Mouse (Mus musculus) heart, embryonic 14.5 days (tissue): ENCODE results near the gene Egln1. TPM values are rescaled to one million over a fixed set of nuclear protein-coding genes. Genes with fewer than 3 reads are reported as not detected.

Experiments used
- ATAC-seq: fragments of 200-750 bp; cut with Nextera tagmentation; 2 replicates; pipeline ENCODE4 v1.8.0; 2017; ENCODE audit warnings: low read depth, moderate TSS enrichment; ENCODE audit not compliant: insufficient number of reproducible peaks, insufficient read depth, low FRiP score
- H3K27ac ChIP-seq, 2 experiments: fragments of 200-500 bp in 1 of 2; fragments of 300-500 bp in 1 of 2; sonication (generic) in 1 of 2; replicated peaks in 1 of 2; 2 replicates each; pipeline ENCODE4 v1.5.1; 2012 to 2014; ENCODE audit warnings: low read depth in 2 of 2, low read length in 2 of 2, control low read depth in 1 of 2, mild to moderate bottlenecking in 1 of 2, mixed read lengths in 1 of 2; ENCODE audit not compliant: control insufficient read depth in 1 of 2, insufficient read depth in 1 of 2
- H3K27me3 ChIP-seq: fragments of 300-500 bp; sonication (generic); 2 replicates; pipeline ENCODE4 v1.6.1; 2014; ENCODE audit warnings: mild to moderate bottlenecking, low read length, control low read depth; ENCODE audit not compliant: control insufficient read depth, insufficient read depth
- H3K36me3 ChIP-seq: fragments of 300-500 bp; sonication (generic); 2 replicates; pipeline ENCODE4 v1.6.1; 2014; ENCODE audit warnings: mild to moderate bottlenecking, control low read depth, low read length, mixed read lengths; ENCODE audit not compliant: control insufficient read depth, insufficient read depth
- H3K4me1 ChIP-seq, 2 experiments: fragments of 200-500 bp in 1 of 2; fragments of 300-500 bp in 1 of 2; sonication (generic) in 1 of 2; 2 replicates each; pipeline ENCODE4 v1.6.1; 2012 to 2014; ENCODE audit warnings: low read length in 2 of 2, control low read depth in 1 of 2, mixed read lengths in 1 of 2; ENCODE audit not compliant: control insufficient read depth in 2 of 2, insufficient read depth in 2 of 2
- H3K4me2 ChIP-seq: fragments of 300-500 bp; sonication (generic); 2 replicates; pipeline ENCODE4 v1.6.1; 2014; ENCODE audit warnings: mild to moderate bottlenecking, low read length
- H3K4me3 ChIP-seq, 2 experiments: fragments of 200-500 bp in 1 of 2; fragments of 300-500 bp in 1 of 2; sonication (generic) in 1 of 2; 2 replicates each; pipeline ENCODE4 v1.5.1; 2012 to 2014; ENCODE audit warnings: low read length in 2 of 2, mild to moderate bottlenecking in 2 of 2, control low read depth in 1 of 2, low read depth in 1 of 2, moderate library complexity in 1 of 2; ENCODE audit not compliant: control insufficient read depth in 1 of 2, insufficient read depth in 1 of 2
- H3K9ac ChIP-seq: fragments of 300-500 bp; sonication (generic); 2 replicates; pipeline ENCODE4 v1.6.1; 2014; ENCODE audit warnings: mild to moderate bottlenecking, low read length
- H3K9me3 ChIP-seq: fragments of 300-500 bp; sonication (generic); 2 replicates; pipeline ENCODE4 v1.6.1; 2016; ENCODE audit warnings: low read length, control low read depth; ENCODE audit not compliant: control insufficient read depth
- WGBS: fragments of 180-500 bp; shearing (Covaris S2); extraction: QIAGEN DNeasy Blood & Tissue Kit; methylation state at CpG from one replicate; pipeline ENCODE4 v1.1.7; 2014; 5-methylcytosine and 5-hydroxymethylcytosine counted together
- polyA plus RNA-seq: library from polyadenylated mRNA; unstranded; fragments of >200 nt; fragmentation: Nextera tagmentation; extraction: Ambion mirVana; gene quantifications from 2 replicates; pipeline ENCODE4 v1.2.1, GENCODE M21; 2014

Gene Egln1
- polyA plus RNA-seq, 1 experiment from 2014 or later = 26.0 TPM

DNA sequence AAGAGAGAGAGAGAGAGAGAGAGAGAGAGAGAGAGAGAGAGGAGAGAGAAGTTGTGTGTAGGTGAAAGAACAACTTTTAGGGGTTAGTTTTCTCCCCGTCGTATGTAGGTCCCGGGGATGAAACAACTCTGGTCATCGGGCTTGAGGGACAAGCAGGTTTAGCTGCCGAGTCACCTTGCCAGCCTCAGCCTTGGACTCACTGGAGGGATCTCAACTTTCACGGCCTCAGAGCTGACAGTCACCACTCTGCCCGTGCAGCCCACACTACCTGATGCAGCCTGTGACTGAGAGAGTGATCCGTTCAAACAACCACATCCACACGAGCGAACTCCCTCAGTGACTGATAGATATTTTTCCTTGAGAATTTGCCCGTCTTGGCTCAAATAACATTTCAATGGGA lies 20.1 kb downstream of the Egln1 start:
- H3K4me2 ChIP-seq = no peak overlapping the region
- no peaks in the 10 kb centered on the region for H3K9me3 ChIP-seq
- 73% methylated on average over 11 of the region's 11 CpGs for WGBS
- H3K27me3 ChIP-seq = no peaks in the 10 kb centered on the region
- H3K4me1 ChIP-seq = peaks cover 45 to 71% of the 10 kb centered on the region in 2 experiments
- 0 out of 2 replicates have a peak overlapping the region, but pooled peaks have one; percentile 8 for H3K9ac ChIP-seq
- no peak for ATAC-seq
- peaks cover 7% of the 10 kb centered on the region; the same call in 1 of the 2 replicates for H3K36me3 ChIP-seq
- peak overlapping the region in 1 of 2 experiments; percentile 73; a peak in 1 of 4 replicates for H3K27ac ChIP-seq
- no peak overlapping the region for H3K4me3 ChIP-seq

GRCm38 (mm10) chr8:124926351-124926771 lies 22.8 kb downstream of the Egln1 start:
- Histone ChIP-seq H3K4me1 (peaks cover 58 to 90% of the 10 kb centered on the region in 2 experiments), H3K27ac (peak overlapping the region; percentile 74 to 87), H3K9ac (peak overlapping the region; percentile 50), H3K4me2 (peak overlapping the region; percentile 19; the same call in 1 of the 2 replicates), H3K27me3 (no peaks in the 10 kb centered on the region), H3K9me3 (no peaks in the 10 kb centered on the region), H3K36me3 (peaks cover 7% of the 10 kb centered on the region; the same call in 1 of the 2 replicates), H3K4me3 (no peak overlapping the region)
- peak; percentile 78 for ATAC-seq
- WGBS = 12% methylated on average over 10 of the region's 10 CpGs

DNA sequence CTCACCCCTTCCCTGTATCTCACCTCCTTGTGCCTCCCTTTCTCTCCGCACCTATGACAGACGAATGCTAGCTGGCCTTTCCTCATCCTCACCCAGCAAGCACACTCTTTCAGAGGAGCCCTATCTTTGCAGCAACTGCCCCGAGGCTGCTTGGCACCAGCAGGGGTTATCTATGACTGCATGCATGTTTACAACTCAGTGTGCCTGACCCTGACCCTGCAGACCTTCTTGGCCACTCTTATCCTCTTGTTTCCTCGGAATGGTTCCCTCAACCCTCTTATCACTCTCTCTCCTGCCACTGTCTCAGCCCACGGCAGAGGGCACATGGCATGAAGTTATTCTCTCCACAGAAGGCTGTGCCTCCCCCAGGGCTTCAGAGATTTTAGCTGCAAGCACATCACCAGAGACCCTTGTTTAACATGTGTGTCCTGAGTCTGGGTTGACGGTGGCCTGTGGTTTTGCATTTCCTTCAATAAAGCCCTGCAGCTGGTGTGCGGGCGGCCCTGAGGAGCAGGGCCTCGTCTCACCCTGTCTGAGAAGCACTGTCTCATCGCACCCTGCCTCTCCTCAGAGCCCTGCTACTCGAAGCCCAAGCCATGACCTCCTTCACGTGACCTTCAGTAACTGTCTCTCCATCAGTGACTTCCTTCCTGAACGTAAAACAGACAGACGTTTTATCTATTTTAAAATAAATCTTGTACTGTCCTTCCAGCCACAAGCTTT lies 23.4 kb downstream of the Egln1 start:
- peak overlapping the region; percentile 74 to 87 for H3K27ac ChIP-seq
- peaks cover 60 to 92% of the 10 kb centered on the region in 2 experiments for H3K4me1 ChIP-seq
- peaks cover 7% of the 10 kb centered on the region; the same call in 1 of the 2 replicates for H3K36me3 ChIP-seq
- no peak overlapping the region for H3K4me2 ChIP-seq
- H3K27me3 ChIP-seq = no peaks in the 10 kb centered on the region
- H3K9me3 ChIP-seq = no peaks in the 10 kb centered on the region
- H3K4me3 ChIP-seq = no peak overlapping the region
- WGBS = 24% methylated on average over 14 of the region's 14 CpGs
- peak; percentile 7; the same call in 1 of the 2 replicates for ATAC-seq
- H3K9ac ChIP-seq = peak overlapping the region; percentile 8; the same call in 1 of the 2 replicates

DNA sequence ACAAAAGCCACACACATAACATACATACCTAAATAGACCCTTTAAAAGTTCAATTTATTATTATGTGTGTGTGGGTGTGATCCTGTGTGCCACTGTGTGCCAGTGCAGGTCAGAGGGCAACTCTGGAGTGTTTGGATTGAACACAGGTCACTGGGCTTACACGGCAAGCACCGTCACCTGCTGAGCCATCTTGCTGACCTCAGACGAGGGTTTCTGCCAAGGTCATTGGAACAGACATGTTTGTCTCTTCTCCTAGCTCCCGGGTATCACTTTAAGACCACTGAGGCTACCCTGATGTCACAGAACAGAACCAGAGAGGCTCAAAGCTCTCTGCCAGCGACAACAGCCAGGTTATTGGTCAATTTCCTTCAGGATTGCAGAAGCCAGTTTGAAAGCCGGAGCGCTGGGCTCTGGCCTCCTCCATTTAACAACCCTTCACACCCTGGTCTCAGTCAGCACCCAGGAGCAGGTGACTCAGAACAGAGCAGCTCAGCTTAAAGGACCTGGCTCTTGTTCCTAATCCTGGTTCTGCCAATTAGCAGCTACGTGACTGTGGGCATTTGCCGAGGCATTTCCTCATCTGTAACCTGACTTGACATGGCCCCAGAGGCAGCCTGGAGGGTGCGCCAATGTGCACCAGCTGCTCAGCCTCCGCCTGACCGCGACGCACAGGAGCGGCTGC lies 25.0 kb downstream of the Egln1 start:
- ATAC-seq = no peak
- Histone ChIP-seq H3K9ac (no peak overlapping the region), H3K4me1 (peaks cover 46 to 77% of the 10 kb centered on the region in 2 experiments), H3K9me3 (no peaks in the 10 kb centered on the region), H3K36me3 (peaks cover 7% of the 10 kb centered on the region; the same call in 1 of the 2 replicates), H3K4me2 (no peak overlapping the region), H3K27me3 (no peaks in the 10 kb centered on the region), H3K27ac (no peak overlapping the region), H3K4me3 (no peak overlapping the region)
- 82% methylated on average over 15 of the region's 15 CpGs for WGBS

DNA sequence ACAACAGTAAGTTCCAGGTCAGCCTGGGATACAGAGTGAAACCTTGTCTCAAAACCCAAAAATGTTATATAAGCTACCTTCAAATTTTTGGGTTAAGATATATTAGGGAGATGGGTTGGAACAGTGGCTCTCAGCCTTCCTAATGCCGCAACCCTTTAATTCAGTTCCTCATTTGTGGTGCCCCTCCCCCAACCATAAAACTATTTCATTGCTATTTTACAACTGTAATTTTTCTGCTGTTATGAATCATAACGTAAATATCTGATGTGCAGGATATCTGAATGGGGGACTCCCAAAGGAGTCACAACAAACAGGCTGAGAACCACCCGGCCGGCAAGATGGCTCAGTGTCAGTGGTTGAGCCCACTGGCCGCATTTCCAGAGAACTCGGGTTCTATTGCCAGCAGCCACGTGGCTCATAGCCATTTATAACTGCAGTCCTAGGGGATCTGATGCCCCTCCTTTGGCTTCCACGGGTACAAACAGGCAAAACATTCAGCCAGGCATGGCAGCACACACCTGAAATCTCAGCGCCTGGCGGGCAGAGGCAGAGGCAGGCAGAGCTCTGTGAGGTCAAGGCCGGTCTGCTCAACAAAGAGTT lies 26.5 kb downstream of the Egln1 start:
- H3K9ac ChIP-seq = no peak overlapping the region
- peak overlapping the region; percentile 50; the same call in 1 of the 2 replicates for H3K4me2 ChIP-seq
- H3K9me3 ChIP-seq = no peaks in the 10 kb centered on the region
- no peak overlapping the region for H3K4me3 ChIP-seq
- H3K27me3 ChIP-seq = no peaks in the 10 kb centered on the region
- peak overlapping the region in 1 of 2 experiments; percentile 51; a peak in 2 of 4 replicates for H3K27ac ChIP-seq
- H3K4me1 ChIP-seq = peaks cover 47 to 73% of the 10 kb centered on the region in 2 experiments
- WGBS = 67% methylated on average over 11 of the region's 11 CpGs
- no peaks in the 10 kb centered on the region for H3K36me3 ChIP-seq
- no peak for ATAC-seq

GRCm38 (mm10) chr8:124921369-124922279 lies 27.5 kb downstream of the Egln1 start:
- peak overlapping the region; percentile 50 for H3K4me2 ChIP-seq
- peak overlapping the region in 1 of 2 experiments; percentile 51; a peak in 2 of 4 replicates for H3K27ac ChIP-seq
- ATAC-seq = no peak
- H3K9ac ChIP-seq = peak overlapping the region; percentile 50
- H3K27me3 ChIP-seq = no peaks in the 10 kb centered on the region
- no peak overlapping the region for H3K4me3 ChIP-seq
- 0 out of 2 replicates have a peak, but pooled peaks cover 6% of the 10 kb centered on the region for H3K36me3 ChIP-seq
- peaks cover 44 to 73% of the 10 kb centered on the region in 2 experiments for H3K4me1 ChIP-seq
- 44% methylated on average over 18 of the region's 18 CpGs for WGBS
- no peaks in the 10 kb centered on the region for H3K9me3 ChIP-seq
